Mouse (Mus musculus): Measurements from ENCODE around the gene Adprhl2. TPM values are rescaled to one million over a fixed set of nuclear protein-coding genes. Genes with fewer than 3 reads are reported as not detected.

Gene Adprhl2
- total RNA-seq, 2 experiments from 2014 or later: 28.3 to 28.4 TPM

DNA sequence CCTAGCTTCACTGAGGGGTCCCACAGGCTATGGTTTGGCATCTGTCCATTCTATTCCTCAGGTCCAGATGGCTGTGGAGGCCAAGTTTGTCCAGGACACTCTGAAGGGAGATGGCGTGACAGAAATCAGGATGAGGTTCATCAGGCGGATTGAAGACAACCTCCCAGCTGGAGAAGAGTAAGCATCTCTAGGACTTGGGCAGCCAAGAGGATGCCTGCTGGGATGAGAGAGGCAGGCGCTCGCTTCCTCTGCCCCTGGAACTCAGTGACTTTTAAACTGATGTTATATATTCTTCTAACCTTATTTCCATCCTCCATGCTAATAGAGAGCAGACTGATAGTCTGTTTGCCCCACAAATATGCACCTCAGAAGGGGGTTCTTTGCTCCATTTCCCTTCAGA lies 46.4 kb downstream of the Adprhl2 start:
- DNase-seq (ENCODE audit: low spot score in 2 of 2): no peak

DNA sequence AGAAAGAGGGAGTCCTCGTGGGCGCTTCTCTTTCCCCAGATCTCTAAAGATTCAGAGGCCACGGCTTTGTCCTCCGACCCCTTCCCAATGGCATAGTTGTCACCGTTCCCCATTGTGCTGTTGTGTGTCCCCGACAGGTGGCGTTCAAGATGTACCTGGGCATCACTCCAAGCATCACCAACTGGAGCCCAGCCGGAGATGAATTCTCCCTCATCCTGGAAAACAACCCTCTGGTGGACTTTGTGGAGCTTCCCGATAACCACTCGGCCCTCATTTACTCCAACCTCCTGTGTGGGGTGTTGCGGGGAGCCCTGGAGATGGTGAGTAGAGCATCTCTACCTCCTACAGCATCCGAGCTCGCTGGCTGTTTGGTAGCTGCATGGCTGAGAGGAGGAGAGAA lies 47.8 kb downstream of the Adprhl2 start:
- DNase-seq (ENCODE audit: low spot score in 2 of 2): peak; percentile 59 to 68

DNA sequence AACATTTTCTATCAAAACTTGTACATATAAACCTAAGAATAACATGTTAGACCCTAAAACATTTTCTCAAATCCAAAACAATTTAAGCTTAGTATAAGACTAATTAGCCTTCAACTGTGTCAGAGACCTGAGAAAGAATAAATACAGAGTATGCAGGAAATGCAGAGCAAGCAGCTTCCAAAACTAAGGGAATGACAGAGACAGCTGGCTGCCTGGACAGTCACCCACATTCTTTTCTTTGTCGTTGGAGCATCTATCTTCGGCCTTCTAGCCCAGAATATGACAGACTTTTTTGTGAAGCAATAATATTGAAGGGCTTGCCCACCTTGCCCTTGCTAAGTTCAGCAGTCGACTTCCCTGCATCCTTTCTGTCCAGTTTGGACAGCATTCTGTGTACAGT lies 52.2 kb downstream of the Adprhl2 start:
- no peak for DNase-seq (ENCODE audit: low spot score in 2 of 2)

Other genes starting within 250 kb of the Adprhl2 start
- gene Lsm10, start 225.1 kb downstream of the Adprhl2 start, total RNA-seq (2021): 10 to 100 TPM; 15.6 TPM
- 10 to 100 TPM; 19.7 to 20.7 TPM for gene Stk40, start 217.7 kb downstream of the Adprhl2 start, total RNA-seq (2021)
- gene Eva1b, start 174.0 kb downstream of the Adprhl2 start, total RNA-seq (2021): 10 to 100 TPM in 1 of 2 experiments, 1 to 10 TPM in 1; 6.7 to 10.4 TPM
- gene Sh3d21, start 158.2 kb downstream of the Adprhl2 start, total RNA-seq (2021): 1 to 10 TPM; 1.0 to 1.1 TPM
- 100 to 1,000 TPM; 141 to 144 TPM for gene Thrap3, start 118.9 kb downstream of the Adprhl2 start, total RNA-seq (2021)
- gene Map7d1, start 65.4 kb downstream of the Adprhl2 start, total RNA-seq (2021): 100 to 1,000 TPM; 204 to 206 TPM
- 10 to 100 TPM; 94.9 to 95.2 TPM for gene Trappc3, start 59.4 kb downstream of the Adprhl2 start, total RNA-seq (2021)
- gene Col8a2, start 34.9 kb downstream of the Adprhl2 start, total RNA-seq (2021): 1 to 10 TPM; 1.6 to 3.6 TPM
- gene Tekt2, start 4.0 kb upstream of the Adprhl2 start, total RNA-seq (2021): 1 to 10 TPM; 2.0 to 3.0 TPM
- 10 to 100 TPM; 29.0 to 36.1 TPM for gene Ago3, start 107.9 kb upstream of the Adprhl2 start, total RNA-seq (2021)
- 10 to 100 TPM; 80.6 to 83.2 TPM for gene Ago1, start 146.9 kb upstream of the Adprhl2 start, total RNA-seq (2021)
- 1 to 10 TPM; 6.9 to 8.4 TPM for gene Ago4, start 211.8 kb upstream of the Adprhl2 start, total RNA-seq (2021)
- 1 to 10 TPM; 1.9 to 3.2 TPM for gene Clspn, start 235.2 kb upstream of the Adprhl2 start, total RNA-seq (2021)